Mouse (Mus musculus): Measurements from ENCODE around the gene Ftl1.

Ftl1 gene

GRCm38 (mm10) chr7:45412421-45412820 lies 47.3 kb downstream of the Ftl1 start:
- peak in 1 of 2 experiments; percentile 1 for DNase-seq

- no peak for DNase-seq
Measured at GRCm38 (mm10) chr7:45409497-45410163, 50.1 kb downstream of the Ftl1 start.

GRCm38 (mm10) chr7:45408949-45409348 lies 50.7 kb downstream of the Ftl1 start:
- no peak for DNase-seq

- no peak for DNase-seq
Measured at GRCm38 (mm10) chr7:45408351-45408750, 51.3 kb downstream of the Ftl1 start.
